Mouse (Mus musculus): ENCODE measurements at regions not wholly inside any gene's neighbourhood (a gene's known extent, or its start where the extent isn't known, plus 50 kb on each side); places are given as distances from the start of the nearest gene placed in this dataset.

- TF ChIP-seq POLR2A (IDR thresholded peaks at IDR 0.05; ENCODE audit: borderline replicate concordance, extremely low read depth, low read depth, low read length) (no peak), CTCF (IDR thresholded peaks at IDR 0.05; ENCODE audit: insufficient read depth, low read length) (no peak)
Observed at GRCm38 (mm10) chr1:35673992-35674391, 394.2 kb upstream of the Hs6st1 start.

All from lung, adult 2 months (tissue).